Mouse (Mus musculus): ENCODE measurements around the gene Spg20. TPM values are rescaled to one million over a fixed set of nuclear protein-coding genes. Genes with fewer than 3 reads are reported as not detected.

Spg20 gene
- total RNA-seq, 2 experiments from 2014 or later: 39.7 to 51.1 TPM

GRCm38 (mm10) chr3:55137039-55137438, 25.1 kb downstream of the Spg20 start, which contains the start of gene Ccdc169:
Ccdc169 (plus strand) TSS chr3:55137339.
- no peak for TF ChIP-seq CTCF (conservative IDR thresholded peaks at IDR 0.05)
- no peak within 1 kb of the TSS for H3K27ac ChIP-seq
- H3K4me3 ChIP-seq: no peak within 1 kb of the TSS
- no peak for DNase-seq (ENCODE audit: low spot score in 2 of 2)

GRCm38 (mm10) chr3:55139837-55140236, 27.9 kb downstream of the Spg20 start:
- no peak for TF ChIP-seq CTCF (conservative IDR thresholded peaks at IDR 0.05)
- H3K27ac ChIP-seq: no peak overlapping the region
- no peak overlapping the region for H3K4me3 ChIP-seq
- DNase-seq (ENCODE audit: low spot score in 2 of 2): no peak

GRCm38 (mm10) chr3:55141401-55141800, 29.5 kb downstream of the Spg20 start:
- no peak for TF ChIP-seq CTCF (conservative IDR thresholded peaks at IDR 0.05)
- Histone ChIP-seq H3K4me3 (no peak overlapping the region), H3K27ac (no peak overlapping the region)
- no peak for DNase-seq (ENCODE audit: low spot score in 2 of 2)

GRCm38 (mm10) chr3:55144916-55145315, 33.0 kb downstream of the Spg20 start:
- Histone ChIP-seq H3K27ac (no peak overlapping the region), H3K4me3 (no peak overlapping the region)
- DNase-seq (ENCODE audit: low spot score in 2 of 2): no peak
- TF ChIP-seq CTCF (conservative IDR thresholded peaks at IDR 0.05): no peak

GRCm38 (mm10) chr3:55146441-55146840, 34.5 kb downstream of the Spg20 start:
- TF ChIP-seq CTCF (conservative IDR thresholded peaks at IDR 0.05): no peak
- H3K4me3 ChIP-seq: no peak overlapping the region
- DNase-seq (ENCODE audit: low spot score in 2 of 2): no peak
- H3K27ac ChIP-seq: no peak overlapping the region

GRCm38 (mm10) chr3:55147156-55147555, 35.2 kb downstream of the Spg20 start:
- no peak for TF ChIP-seq CTCF (conservative IDR thresholded peaks at IDR 0.05)
- Histone ChIP-seq H3K4me3 (no peak overlapping the region), H3K27ac (no peak overlapping the region)
- no peak for DNase-seq (ENCODE audit: low spot score in 2 of 2)

GRCm38 (mm10) chr3:55148091-55148490, 36.2 kb downstream of the Spg20 start:
- Histone ChIP-seq H3K27ac (no peak overlapping the region), H3K4me3 (no peak overlapping the region)
- DNase-seq (ENCODE audit: low spot score in 2 of 2): no peak
- TF ChIP-seq CTCF (conservative IDR thresholded peaks at IDR 0.05): no peak

- H3K4me3 ChIP-seq: no peak overlapping the region
- no peak overlapping the region for H3K27ac ChIP-seq
- TF ChIP-seq CTCF (conservative IDR thresholded peaks at IDR 0.05): peak; percentile 90
- DNase-seq (ENCODE audit: low spot score in 2 of 2): peak; percentile 56 to 74
Observed at GRCm38 (mm10) chr3:55151656-55152433, 39.9 kb downstream of the Spg20 start.

GRCm38 (mm10) chr3:55152673-55153334, 40.9 kb downstream of the Spg20 start:
- no peak overlapping the region for H3K27ac ChIP-seq
- DNase-seq (ENCODE audit: low spot score in 2 of 2): no peak
- peak; percentile 75 for TF ChIP-seq CTCF (conservative IDR thresholded peaks at IDR 0.05)
- H3K4me3 ChIP-seq: no peak overlapping the region

GRCm38 (mm10) chr3:55154163-55154562, 42.3 kb downstream of the Spg20 start:
- no peak overlapping the region for H3K4me3 ChIP-seq
- no peak for DNase-seq (ENCODE audit: low spot score in 2 of 2)
- TF ChIP-seq CTCF (conservative IDR thresholded peaks at IDR 0.05): no peak
- H3K27ac ChIP-seq: no peak overlapping the region

GRCm38 (mm10) chr3:55157413-55157812, 45.5 kb downstream of the Spg20 start:
- no peak for TF ChIP-seq CTCF (conservative IDR thresholded peaks at IDR 0.05)
- DNase-seq (ENCODE audit: low spot score in 2 of 2): no peak
- Histone ChIP-seq H3K27ac (no peak overlapping the region), H3K4me3 (no peak overlapping the region)

- no peak for DNase-seq (ENCODE audit: low spot score in 2 of 2)
- TF ChIP-seq CTCF (conservative IDR thresholded peaks at IDR 0.05): no peak
- Histone ChIP-seq H3K27ac (no peak overlapping the region), H3K4me3 (no peak overlapping the region)
Observed at GRCm38 (mm10) chr3:55161144-55161543, 49.2 kb downstream of the Spg20 start.

GRCm38 (mm10) chr3:55163510-55163909, 51.6 kb downstream of the Spg20 start:
- TF ChIP-seq CTCF (conservative IDR thresholded peaks at IDR 0.05): no peak
- no peak for DNase-seq (ENCODE audit: low spot score in 2 of 2)
- H3K4me3 ChIP-seq: no peak overlapping the region
- no peak overlapping the region for H3K27ac ChIP-seq

GRCm38 (mm10) chr3:55172478-55172877, 60.6 kb downstream of the Spg20 start:
- no peak for DNase-seq (ENCODE audit: low spot score in 2 of 2)
- peak; percentile 17; the same call in 1 of the 2 replicates for TF ChIP-seq CTCF (conservative IDR thresholded peaks at IDR 0.05)
- Histone ChIP-seq H3K27ac (no peak overlapping the region), H3K4me3 (no peak overlapping the region)
